ENCODE assay signal across 13 mouse cellular contexts in genomic region chr6:49233356-49233755, GRCm38 (mm10). TPM values are rescaled to one million over a fixed set of nuclear protein-coding genes. Genes with fewer than 3 reads are reported as not detected.
DNase-seq lines count a peak whose midpoint lies in the region; ATAC-seq and TF ChIP-seq lines count a peak whose summit lies in the region.
"Had no signal": no experiment of that assay in that cellular context is flagged by ENCODE, and none has a peak within 500 bp of the region (broad histone marks: within the 10 kb centered on the region; RNA-seq: fewer than 3 reads in every experiment).

No protein-coding gene starts in this region.

- peak; percentile 87 for ATAC-seq in megakaryocyte progenitor cell, adult 5-6 weeks (replicated peaks; ENCODE audit: poor library complexity)
- no peak for ATAC-seq in midbrain, embryonic 14.5 days (ENCODE audit: low FRiP score, low TSS enrichment)
- ATAC-seq: forebrain, embryonic 16.5 days had no signal

- TF ChIP-seq CTCF in layer of hippocampus, adult 2 months (conservative IDR thresholded peaks at IDR 0.05), result peak; percentile 57
- peak; percentile 98 for TF ChIP-seq CTCF in E14TG2a.4 (conservative IDR thresholded peaks at IDR 0.05; ENCODE audit: low read length)

- no peak overlapping the region for H3K9ac ChIP-seq in midbrain, embryonic 14.5 days (replicated peaks; ENCODE audit: low read length)
- H3K9ac ChIP-seq: lung, embryonic 15.5 days had no signal

- no peak for DNase-seq in layer of hippocampus, adult 2 months (ENCODE audit: low spot score in 2 of 2)
- DNase-seq in layer of hippocampus, adult 8-10 months (ENCODE audit: low spot score in 2 of 2), result no peak
- DNase-seq in R1 (ENCODE audit: low read depth, low spot score) (peak; percentile 90), MN1 (ENCODE audit: low spot score) (no peak)
- DNase-seq in kidney, adult 9 months, result no peak
- no peak for DNase-seq in midbrain, embryonic 14.5 days
- DNase-seq: adrenal gland, postnatal 10 days; kidney, postnatal 14 days; right cerebral cortex, postnatal 25 days had no signal

- H3K4me2 ChIP-seq in midbrain, embryonic 14.5 days (ENCODE audit: low read length), result no peak overlapping the region
- H3K4me2 ChIP-seq: lung, embryonic 15.5 days had no signal

- no peaks in the 10 kb centered on the region for H3K27me3 ChIP-seq in E14TG2a.4 (ENCODE audit: insufficient read depth, low read length)
- H3K27me3 ChIP-seq in midbrain, embryonic 14.5 days (ENCODE audit: control insufficient read depth, insufficient read depth, low read length), result no peaks in the 10 kb centered on the region
- H3K27me3 ChIP-seq: lung, embryonic 15.5 days had no signal

- no peak overlapping the region for H3K27ac ChIP-seq in layer of hippocampus, adult 2 months
- H3K27ac ChIP-seq in midbrain, embryonic 14.5 days (replicated peaks; ENCODE audit: low read depth, low read length), result no peak overlapping the region
- H3K27ac ChIP-seq: lung, embryonic 15.5 days had no signal

- H3K4me1 ChIP-seq in E14TG2a.4 (replicated peaks; ENCODE audit: low read depth, low read length), result peaks cover 20% of the 10 kb centered on the region
- H3K4me1 ChIP-seq in midbrain, embryonic 14.5 days (ENCODE audit: control insufficient read depth, insufficient read depth, low read length), result no peaks in the 10 kb centered on the region
- H3K4me1 ChIP-seq: lung, embryonic 15.5 days had no signal

- no peaks in the 10 kb centered on the region for H3K9me3 ChIP-seq in E14TG2a.4 (ENCODE audit: low read length)
- no peaks in the 10 kb centered on the region for H3K9me3 ChIP-seq in midbrain, embryonic 14.5 days (ENCODE audit: control insufficient read depth, low read length)
- H3K9me3 ChIP-seq: lung, embryonic 15.5 days had no signal

- no peak overlapping the region for H3K4me3 ChIP-seq in layer of hippocampus, adult 2 months
- no peak overlapping the region for H3K4me3 ChIP-seq in E14TG2a.4 (replicated peaks; ENCODE audit: low read length)
- H3K4me3 ChIP-seq in midbrain, embryonic 14.5 days (replicated peaks; ENCODE audit: low read depth, low read length), result no peak overlapping the region
- H3K4me3 ChIP-seq: lung, embryonic 15.5 days had no signal

- no peaks in the 10 kb centered on the region for H3K36me3 ChIP-seq in E14TG2a.4 (ENCODE audit: insufficient read depth, low read length)
- H3K36me3 ChIP-seq in midbrain, embryonic 14.5 days (ENCODE audit: control insufficient read depth, insufficient read depth, low read length), result no peaks in the 10 kb centered on the region
- H3K36me3 ChIP-seq: lung, embryonic 15.5 days had no signal

- 60% methylated on average over 4 of the region's 4 CpGs for WGBS in midbrain, embryonic 14.5 days

RNA-seq across cellular contexts. Expression of gene Igf2bp3, which starts 18.6 kb away (rescaled TPM):
- total RNA-seq in layer of hippocampus, adult 2 months (2021), result not detected
- not detected for total RNA-seq in layer of hippocampus, adult 8-10 months (2022)
- 0.20 and 0.71 TPM in 2 replicates for total RNA-seq in megakaryocyte progenitor cell, adult 5-6 weeks (2015)
- total RNA-seq in megakaryocyte progenitor cell, adult 5-6 weeks (2017), result 0.03 and 0.21 TPM in 2 replicates
- 24.7 and 39.2 TPM in 2 replicates for polyA plus RNA-seq in midbrain, embryonic 14.5 days (2014; fragmentation: Nextera tagmentation; extraction: Ambion mirVana)

RNA-seq across cellular contexts. Expression of gene Tra2a, which starts 30.5 kb away (rescaled TPM):
- 10 to 100 TPM; 69.9 to 86.9 TPM for total RNA-seq in layer of hippocampus, adult 2 months (2021)
- total RNA-seq in layer of hippocampus, adult 8-10 months (2022), result 100 to 1,000 TPM in 1 of 4 experiments, 10 to 100 TPM in 3; 54.1 to 108 (median 82.0) TPM
- total RNA-seq in megakaryocyte progenitor cell, adult 5-6 weeks (2015), result 212 and 225 TPM in 2 replicates
- total RNA-seq in megakaryocyte progenitor cell, adult 5-6 weeks (2017), result 159 and 185 TPM in 2 replicates
- polyA plus RNA-seq in midbrain, embryonic 14.5 days (2014; fragmentation: Nextera tagmentation; extraction: Ambion mirVana), result 58.0 and 105 TPM in 2 replicates
